Mouse (Mus musculus) CH12F3 (cell line): ENCODE results near the gene Mpo.

Source experiments
- in situ Hi-C: fragments of 300-500 bp; cut with MboI; formaldehyde crosslinking; loops from 2 replicates; pipeline ENCODE4 v1.14.3; 2020; ENCODE audit warnings: low sequenced_read_pairs

Mpo gene

DNA sequence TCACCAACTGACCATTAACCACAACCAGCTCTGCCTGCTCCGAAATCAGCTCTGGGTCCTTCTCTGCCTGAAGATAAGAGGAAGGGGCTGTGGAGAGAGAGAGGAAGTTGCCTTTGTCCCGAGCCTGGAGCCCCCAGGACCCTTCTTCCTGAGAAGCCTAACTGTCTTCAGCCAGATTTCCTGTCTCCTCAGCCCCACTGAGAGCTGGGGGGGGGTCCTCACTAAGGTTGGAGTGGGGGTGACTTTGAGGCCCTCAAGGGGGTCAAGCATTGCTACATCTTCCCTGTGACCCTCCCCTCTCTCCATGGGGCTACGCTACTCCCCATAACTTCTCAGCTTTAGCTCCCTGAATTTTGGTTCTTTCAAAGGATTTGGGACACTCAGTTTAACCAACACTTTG is at the start of gene Mpo:
Mpo (plus strand) TSS at position 122 of the 400 bp plus-strand sequence.
- in situ Hi-C loops, result no loop called here

DNA sequence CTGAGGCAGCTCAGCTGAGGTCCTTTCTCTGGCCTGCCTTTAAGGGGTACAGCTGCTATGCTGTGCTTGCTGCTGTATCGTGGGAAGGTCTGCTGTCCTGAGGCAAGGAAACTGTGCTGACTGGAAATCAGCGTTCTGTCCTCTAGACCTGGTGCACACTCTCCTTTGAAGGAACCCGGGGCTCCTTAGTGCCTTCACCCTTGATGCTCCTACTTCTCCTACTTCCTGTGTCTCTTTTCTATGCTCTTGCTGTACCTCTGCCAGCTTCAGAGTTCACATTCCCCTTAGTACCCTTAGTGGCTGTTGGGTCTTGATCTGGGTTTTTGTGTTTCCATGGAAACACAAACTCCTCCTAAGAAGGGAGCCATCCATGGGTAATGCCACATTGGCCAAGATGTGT is 49.7 kb upstream of the Mpo start:
- in situ Hi-C loops, result no loop called here

DNA sequence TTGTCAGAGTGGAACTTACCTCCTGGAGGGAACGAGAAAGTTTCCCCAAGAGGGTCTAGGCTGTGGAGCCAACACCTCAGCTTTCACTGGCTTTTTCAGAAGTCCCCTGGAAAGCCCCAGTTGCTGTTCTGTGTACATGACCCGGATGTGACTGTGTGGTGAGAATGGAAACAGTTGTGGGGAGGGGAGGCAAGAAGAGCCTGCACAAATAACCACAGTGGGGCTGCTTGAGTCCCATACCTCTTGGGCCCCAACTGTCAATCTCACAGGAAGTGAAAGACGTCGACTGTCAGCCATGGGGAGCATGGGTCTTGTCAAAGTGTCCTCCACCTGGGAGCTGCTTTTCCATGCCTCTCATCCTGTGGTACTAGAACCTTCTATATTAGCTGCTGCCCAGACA is 48.4 kb upstream of the Mpo start:
- in situ Hi-C loops, result no loop called here

DNA sequence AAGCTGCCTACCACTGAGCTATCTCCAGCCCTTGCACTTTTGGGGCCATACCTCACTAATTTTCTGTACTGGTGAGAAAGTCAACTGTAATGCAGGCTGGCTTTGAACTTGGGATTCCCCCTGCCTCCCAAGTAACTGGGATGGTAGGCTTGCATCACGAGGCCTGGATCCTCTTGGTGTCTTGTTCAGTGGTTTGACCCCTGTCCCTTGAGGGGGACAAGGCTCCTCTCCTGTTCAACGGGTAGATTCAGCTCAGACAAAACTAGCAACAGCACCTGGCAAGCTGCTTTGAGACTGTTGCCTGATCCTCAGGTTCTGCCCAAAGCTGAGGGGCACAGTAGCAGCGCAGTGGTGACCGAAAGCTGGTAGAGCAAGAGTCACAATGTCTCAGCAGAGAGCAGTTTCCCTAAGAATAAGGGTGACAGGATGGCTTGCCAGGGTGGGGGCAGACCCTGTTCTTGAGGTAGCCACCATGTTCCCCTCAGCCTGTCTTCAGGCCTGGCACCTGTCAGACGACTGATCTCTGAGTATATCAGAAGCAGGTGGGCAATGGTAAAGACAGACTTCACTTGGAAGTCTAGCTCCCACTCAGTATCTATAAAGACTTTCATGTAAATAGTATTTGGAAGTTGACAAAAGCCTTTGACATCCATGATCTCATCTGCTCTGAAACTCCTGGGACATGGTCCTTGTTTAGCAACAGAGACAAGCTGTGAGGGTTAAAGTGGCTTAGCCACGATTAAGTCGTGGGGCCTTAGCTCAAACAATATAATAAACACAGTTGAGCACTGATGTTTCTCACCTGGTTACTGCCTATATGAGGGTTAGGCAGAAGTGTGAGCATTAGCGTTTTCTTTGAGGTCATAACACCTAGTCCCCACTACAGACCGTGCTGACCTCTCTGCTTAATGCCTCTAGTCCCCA is 47.5 kb upstream of the Mpo start:
- in situ Hi-C loops, result no loop called here

DNA sequence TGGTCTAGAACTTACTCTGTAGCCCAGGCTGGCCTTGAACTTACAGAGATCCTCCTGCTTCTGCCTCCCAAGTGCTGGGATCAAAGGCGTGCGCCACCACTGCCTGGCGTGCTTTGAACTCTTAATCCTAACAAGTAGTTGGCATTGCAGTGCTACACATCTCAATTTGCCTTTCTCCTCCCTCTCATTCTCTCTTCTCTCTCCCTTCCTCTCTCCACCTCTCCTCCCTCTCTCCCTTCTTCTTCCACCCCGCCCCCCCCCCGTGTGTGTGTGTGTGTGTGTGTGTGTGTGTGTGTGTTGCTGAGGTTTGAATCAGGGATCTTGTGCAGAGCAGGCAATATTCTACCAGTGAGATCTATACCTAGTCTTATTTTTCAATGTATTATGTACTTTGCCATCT is 46.1 kb upstream of the Mpo start:
- in situ Hi-C loops, result no loop called here

DNA sequence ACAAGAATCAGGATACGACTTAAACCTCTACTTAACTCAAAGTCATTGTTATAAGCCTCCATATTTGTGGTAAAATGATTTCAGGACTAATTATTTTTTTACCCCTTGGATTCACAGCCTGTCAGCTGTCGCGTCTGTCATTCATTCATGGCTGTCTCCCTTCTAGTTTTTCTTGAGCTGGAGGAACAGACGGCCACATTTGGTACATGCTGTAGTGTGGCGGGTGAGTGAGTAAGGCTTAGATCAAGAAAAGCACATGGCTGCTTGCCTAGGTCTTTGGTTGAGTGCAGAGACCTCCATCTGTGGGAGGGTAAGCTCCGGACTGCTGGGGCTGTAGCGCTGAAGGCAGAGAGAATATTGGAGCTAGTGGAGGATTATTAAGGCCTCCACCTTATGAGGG is 45.7 kb upstream of the Mpo start:
- in situ Hi-C loops, result no loop called here

DNA sequence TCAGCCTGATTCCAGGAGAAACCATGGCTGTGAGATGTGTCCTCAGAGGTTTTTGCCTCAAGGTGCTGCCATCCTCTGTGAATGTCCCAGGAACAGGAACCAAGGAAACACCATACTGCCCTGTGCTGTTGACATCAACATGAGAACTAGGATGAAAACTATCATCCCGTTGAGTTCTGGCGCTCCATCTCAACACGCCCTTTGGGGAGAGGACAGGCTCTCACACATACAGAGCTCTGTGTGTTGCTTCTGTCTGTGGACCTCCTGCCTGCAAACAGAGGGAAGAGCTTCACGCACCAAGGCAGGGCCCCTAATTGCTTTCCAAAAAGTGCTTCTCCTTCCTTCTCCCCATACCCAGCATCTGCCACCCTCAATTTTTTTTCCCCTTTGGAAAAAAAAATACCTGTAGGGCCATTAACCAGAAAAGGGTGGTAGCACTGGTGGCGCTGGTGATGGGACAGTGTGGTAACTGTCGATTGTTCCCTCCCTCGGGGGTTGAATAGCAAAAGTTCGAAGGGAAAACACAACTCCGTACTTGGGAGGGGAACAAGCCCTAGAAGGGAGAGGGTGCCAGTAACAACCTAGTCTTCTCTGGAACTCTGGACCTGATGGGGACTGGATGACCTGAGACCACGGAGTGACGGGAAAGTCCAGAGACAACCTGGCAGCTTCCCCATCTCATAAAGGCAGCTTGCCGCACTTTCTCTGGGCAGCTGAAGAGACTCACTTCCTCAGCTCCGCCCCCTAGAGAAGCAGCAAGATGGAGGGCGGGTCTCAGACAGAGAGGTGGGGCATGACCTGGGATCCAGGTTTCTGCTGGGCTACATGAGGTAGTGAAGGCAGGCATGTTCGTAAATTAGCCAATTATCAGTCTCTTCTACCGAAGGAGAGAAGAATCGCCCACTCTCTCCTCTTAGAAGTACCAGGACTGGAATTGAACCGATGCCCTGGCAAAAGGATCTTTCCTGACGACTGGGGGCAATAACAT is 45.0 kb upstream of the Mpo start:
- in situ Hi-C loops, result no loop called here

DNA sequence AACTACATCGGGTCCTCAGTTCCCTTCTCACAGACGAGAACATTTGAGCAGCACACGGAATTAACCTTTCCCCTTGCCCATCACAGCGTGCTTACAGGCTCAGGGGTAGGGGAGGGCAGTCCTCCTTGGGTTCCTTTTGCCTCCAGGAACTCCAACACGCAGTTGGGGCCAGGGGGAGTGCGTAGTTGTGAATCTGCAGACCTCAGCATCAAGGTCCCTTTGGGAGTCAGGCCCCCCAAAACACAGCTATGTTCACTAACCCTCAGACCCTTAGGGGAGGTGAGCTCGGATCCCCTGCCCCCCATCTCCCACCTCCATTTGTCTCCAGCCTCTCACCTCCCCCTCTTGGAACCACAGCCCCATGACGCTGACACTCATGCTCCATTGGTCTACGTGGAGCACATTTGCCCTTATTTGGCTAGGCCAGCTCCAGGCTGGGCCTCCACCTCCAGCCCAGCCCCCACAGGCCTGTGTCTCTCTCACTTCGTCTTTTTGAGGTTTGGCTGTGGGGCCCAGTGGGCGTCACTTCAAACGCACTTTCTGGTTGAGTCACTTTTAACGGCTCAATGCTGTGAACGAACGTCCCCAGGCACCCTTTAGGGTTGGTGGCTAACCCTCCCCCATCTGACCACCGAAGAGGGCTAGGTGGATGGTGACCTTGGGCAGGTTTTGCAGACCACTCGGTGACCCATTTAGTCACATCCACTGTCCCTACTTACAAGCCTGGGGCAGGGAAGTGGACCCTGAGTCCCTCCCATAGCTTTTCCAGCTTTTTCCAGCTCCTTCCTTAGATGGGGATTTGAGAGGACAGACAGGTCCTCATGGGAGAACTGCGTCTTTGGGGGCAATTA is 44.0 kb upstream of the Mpo start:
- in situ Hi-C loops, result loop anchor here (10.0 kb wide), 1 partner anchor 85 kb away; the partner anchor contains the start of gene Rnf43

DNA sequence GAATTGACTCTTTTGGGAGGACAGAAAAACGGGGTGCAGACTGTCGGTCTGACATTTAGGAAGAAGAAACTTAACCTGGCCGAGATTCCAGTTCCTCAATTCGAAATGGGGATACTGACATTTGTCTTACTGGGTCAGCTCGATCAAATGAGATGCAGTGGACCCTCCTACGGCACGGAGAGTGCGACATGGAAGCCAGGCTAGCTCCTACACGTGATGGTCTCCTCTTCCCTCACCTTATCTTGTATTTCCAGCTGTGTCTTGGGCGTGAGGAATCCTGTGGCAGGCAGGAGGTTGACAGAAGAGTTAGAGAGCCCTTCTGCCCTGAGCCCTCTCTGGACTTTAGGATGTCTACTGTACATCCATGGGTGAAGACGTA is 43.3 kb upstream of the Mpo start:
- in situ Hi-C loops, result loop anchor here (10.0 kb wide), 1 partner anchor 85 kb away; the partner anchor contains the start of gene Rnf43

DNA sequence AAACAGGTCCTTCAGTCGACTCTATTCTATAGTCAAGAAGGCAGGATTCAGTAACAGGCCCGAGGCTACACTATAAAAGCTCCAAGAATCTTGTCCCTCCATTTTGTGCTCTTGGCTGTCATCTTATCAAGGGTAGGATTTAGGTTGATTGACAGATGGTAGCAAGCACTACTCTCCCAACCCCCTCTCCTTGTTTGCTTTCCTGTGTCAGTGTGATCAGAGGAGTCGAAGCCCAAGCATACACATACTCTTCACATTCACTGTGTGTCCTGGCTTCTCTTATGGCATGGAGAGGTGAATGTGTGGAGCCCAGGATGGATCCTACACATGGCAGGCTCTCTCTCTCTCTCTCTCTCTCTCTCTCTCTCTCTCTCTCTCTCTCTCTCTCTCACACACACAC is 42.9 kb upstream of the Mpo start:
- in situ Hi-C loops, result loop anchor here (10.0 kb wide), 1 partner anchor 86 kb away; the partner anchor contains the start of gene Rnf43

DNA sequence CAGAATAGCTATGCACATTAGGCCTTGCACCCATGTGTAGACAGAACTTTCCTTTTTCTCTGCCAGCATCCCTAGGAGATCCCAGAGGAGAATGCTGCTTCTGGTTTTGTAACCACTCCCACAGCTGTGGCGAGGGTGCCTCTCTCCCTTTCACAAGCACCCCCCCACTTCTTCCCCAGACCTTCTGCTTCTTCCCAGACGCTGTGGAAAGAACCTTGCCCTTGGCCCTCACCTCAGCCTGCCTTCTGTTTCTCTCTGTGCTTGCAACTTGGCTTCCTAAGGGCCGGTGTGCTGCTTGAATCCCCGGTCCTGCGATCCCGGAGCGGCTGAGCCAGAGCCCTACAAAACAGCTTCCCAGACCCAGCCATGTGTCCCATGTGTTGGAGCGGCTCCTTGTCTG is 42.4 kb upstream of the Mpo start:
- in situ Hi-C loops, result loop anchor here (10.0 kb wide), 1 partner anchor 86 kb away; the partner anchor contains the start of gene Rnf43

DNA sequence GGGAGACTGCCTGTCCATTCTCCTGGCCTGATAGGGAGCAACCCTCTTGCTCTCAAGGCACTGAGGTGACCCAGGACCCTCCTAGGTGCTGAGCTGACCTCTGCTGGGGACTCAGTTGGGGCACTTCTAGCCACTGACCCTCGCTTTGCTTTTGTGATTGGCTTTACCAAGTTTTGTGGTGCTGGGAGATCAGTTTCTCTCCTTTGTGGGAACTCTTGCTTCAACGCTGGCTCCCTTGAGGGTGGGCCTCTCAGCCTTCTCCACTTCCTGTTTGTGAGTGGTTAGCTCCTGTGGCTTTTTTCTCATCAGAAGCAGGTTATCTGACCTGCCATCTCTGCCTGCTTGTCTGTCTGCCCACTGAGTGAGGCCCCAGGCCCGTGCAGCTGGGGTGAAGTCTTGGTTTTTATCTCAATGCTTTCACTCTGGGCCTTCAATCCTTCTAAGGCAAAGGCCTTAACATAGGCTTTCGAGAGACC is 41.9 kb upstream of the Mpo start:
- in situ Hi-C loops, result loop anchor here (10.0 kb wide), 1 partner anchor 87 kb away; the partner anchor contains the start of gene Rnf43

DNA sequence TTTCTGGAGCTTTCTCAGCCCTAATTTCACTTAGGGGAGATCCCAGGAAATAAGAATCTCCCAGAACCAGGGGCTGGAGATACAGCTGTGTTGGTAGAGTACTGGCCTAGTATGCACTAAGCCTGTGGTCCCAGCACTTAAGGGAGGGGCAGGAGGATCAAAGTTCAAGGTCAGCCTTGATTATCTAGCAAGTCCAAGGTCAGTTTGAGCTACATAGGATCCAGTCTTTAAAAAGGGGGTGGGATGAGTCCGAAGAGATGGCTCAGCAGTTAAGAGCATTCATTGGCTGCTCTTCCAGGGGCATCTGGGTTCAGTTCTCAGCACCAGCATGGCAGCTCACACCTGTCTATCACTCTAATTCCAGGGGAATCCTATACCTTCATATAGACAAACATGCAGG is 41.1 kb upstream of the Mpo start:
- in situ Hi-C loops, result loop anchor here (10.0 kb wide), 1 partner anchor 88 kb away; the partner anchor contains the start of gene Rnf43

DNA sequence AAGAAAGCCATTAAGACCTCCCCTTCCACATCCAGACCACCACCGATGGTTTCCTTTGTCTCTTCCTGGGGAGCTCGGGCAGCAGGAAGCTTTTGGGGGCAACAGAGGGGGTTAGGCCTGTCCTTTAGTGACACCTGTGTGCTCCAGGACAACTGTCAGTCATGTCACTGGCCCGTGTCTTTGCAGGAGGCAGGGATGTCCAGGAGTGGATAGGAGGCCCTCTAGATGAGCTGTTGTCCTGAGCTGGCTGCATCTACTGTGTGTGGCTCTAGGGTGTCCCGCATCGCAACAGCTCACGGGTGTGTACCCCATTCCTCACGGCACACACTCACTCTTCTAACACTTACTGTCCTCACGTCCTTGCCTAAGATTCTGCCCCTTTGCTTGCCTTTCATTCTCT is 40.1 kb upstream of the Mpo start:
- in situ Hi-C loops, result loop anchor here (10.0 kb wide), 1 partner anchor 88 kb away; the partner anchor contains the start of gene Rnf43

DNA sequence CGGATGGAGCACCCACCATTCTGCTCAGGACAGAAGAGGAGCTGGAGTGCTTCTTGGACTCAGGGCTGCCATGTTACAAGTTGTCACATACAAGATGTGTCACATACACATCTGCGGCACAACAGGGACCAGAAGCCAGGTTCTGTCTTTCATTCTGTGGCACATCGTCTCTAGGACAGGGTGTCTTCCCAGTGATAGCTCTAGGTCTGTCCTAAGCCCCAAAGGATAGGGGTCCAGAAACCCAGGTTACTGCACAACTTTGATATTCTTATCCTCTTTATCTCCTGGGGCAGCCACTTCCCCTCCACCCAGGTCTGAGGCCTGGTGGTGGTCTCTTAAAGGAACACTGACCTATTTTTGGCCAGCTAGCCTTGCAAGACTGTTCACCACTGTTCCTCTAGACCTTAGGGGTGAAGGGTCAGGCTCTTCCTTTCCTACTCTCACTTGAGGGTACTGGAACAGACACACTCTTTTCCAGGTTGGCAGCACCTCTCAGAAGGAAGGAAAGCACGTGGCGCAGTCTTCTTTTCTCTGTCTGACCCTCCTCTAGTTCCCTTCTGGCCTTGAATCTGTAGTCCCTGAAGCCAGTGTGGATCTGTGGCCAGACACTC is 39.4 kb upstream of the Mpo start:
- in situ Hi-C loops, result loop anchor here (10.0 kb wide), 1 partner anchor 89 kb away; the partner anchor contains the start of gene Rnf43

DNA sequence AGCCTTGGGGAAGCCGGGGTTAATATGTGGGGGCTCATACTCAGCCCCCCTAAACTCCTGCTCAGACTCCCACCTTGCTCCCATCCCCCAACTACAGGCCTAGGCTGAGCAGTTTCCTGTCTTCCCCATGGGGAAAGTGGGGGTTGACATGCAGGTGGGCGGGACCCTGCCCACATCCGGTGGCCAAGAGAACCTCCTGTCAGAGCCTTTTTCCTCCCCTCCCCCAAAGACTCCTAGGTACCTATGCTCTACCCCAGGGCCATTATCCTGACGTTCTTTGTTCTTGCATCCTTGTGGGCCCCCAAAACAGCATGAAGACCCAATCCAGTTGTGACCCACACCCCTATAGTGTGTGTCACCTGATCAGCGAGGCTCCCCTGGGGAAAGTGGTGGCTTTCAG is 38.8 kb upstream of the Mpo start:
- in situ Hi-C loops, result loop anchor here (10.0 kb wide), 1 partner anchor 90 kb away; the partner anchor contains the start of gene Rnf43

DNA sequence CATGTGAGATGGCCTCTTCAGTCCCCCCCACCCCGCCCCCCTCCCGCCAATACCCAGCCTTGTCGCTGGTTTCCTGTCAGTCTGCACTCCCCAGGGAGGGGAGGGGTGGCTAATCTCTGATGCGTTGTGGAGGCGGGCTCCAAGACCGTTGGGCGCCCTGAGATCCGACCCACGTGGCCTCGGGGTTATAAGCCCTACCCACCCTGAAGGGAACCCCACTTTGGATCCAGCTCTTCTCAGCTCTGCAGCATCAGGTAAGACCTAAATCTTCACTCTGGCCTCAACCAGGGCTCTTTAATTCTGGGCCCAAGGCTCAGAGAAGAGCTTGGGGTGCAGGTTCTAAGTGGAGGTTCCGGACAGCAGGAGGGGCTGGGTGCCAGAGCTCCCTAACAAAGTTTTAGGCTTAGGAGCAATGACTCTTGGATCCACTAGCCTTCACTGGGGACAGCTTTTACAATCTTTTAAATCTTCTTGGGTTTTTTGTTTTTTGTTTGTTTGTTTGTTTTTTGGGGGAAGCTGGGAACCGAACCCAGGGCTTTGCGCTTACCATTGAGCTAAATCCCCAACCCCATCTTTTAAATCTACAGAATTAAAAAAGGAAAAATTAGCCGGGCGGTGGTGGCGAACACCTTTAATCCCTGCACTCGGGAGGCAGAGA is 37.9 kb upstream of the Mpo start:
- in situ Hi-C loops, result loop anchor here (10.0 kb wide), 1 partner anchor 91 kb away; the partner anchor contains the start of gene Rnf43

DNA sequence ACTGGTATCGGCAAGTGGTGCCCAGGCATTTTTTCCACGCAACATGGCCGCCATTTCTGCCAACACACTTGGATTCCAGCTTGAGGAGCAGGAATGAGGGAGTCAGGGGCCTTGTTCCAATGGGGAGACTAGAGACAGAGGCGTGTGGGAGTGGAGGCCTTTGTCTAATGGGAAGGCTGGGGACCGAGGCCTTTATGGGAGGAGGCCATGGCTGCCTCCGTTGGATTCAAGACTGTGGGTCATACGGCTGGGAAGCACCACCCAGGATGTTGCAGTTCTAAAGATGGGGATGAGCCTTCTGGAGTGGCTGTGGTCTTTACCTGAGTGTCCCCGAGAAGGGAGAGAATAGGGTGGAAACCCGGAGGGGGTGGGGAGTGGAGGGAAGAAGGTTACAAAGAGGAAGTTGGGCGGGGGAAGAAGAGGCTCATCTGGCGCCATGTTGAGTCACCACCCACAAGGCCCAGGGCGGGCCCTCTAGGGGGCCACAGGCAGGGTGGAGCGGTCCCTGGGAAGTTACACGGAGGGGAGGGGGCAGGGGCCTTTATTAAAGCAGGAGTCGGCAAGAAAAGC is 37.0 kb upstream of the Mpo start:
- in situ Hi-C loops, result loop anchor here (10.0 kb wide), 1 partner anchor 92 kb away; the partner anchor contains the start of gene Rnf43
